Mouse (Mus musculus) lung, adult 2 months (tissue): ENCODE results near the gene Gas6. TPM values are rescaled to one million over a fixed set of nuclear protein-coding genes. Genes with fewer than 3 reads are reported as not detected.
A peak's percentile ranks its signal among the peaks of the same experiment; 100 is the strongest.

Experiments
- DNase-seq: peaks from one replicate; pipeline ENCODE4 v3.0.0; 2022
- H3K4me1 ChIP-seq: fragments of 200-500 bp; 2 replicates; pipeline ENCODE4 v1.6.1; 2011; ENCODE audit warnings: low read length; ENCODE audit not compliant: control insufficient read depth, insufficient read depth
- H3K4me3 ChIP-seq: fragments of 200-500 bp; replicated peaks from 2 replicates; pipeline ENCODE3; 2011; ENCODE audit warnings: low read depth, mild to moderate bottlenecking, control low read depth, low read length; ENCODE audit errors: extremely low read depth
- CTCF ChIP-seq: fragments of 200-500 bp; IDR thresholded peaks from 2 replicates; pipeline ENCODE4 v1.5.1; 2011; ENCODE audit warnings: mild to moderate bottlenecking, low read length, control low read depth; ENCODE audit not compliant: insufficient read depth
- POLR2A ChIP-seq: fragments of 200-500 bp; IDR thresholded peaks from 2 replicates; pipeline ENCODE4 v1.6.1; 2011; ENCODE audit warnings: low read depth, mild to moderate bottlenecking, control low read depth, low read length, borderline replicate concordance; ENCODE audit errors: extremely low read depth
- WGBS: fragments of 180-500 bp; shearing (Covaris S2); methylation state at CpG from one replicate; pipeline ENCODE4 v1.1.7; 2018; 5-methylcytosine and 5-hydroxymethylcytosine counted together
- polyA plus RNA-seq: library from polyadenylated mRNA; depleted of rRNA; stranded (reverse); fragments of >200 nt; gene quantifications from 2 replicates; pipeline ENCODE4 v1.2.3, GENCODE M21; 2012; rRNA removed

The Gas6 gene
- 245 and 264 TPM in 2 replicates for polyA plus RNA-seq

- DNase-seq: peak; percentile 62
- Histone ChIP-seq H3K4me3 (peak within 1 kb of the TSS; percentile 70), H3K4me1 (peaks cover 21% of the 10 kb centered on the region)
- WGBS: 3% methylated on average over 61 of the region's 64 CpGs
- TF ChIP-seq CTCF (no peak), POLR2A (peak; percentile 83; the same call in 1 of the 2 replicates)
Observed at GRCm38 (mm10) chr8:13493858-13494631, at the start of gene Gas6. Gas6 (minus strand) TSS chr8:13494490.

- TF ChIP-seq POLR2A (no peak), CTCF (no peak)
- DNase-seq: no peak
- WGBS: 74% methylated on average over 5 of the region's 5 CpGs
- no peak overlapping the region for H3K4me3 ChIP-seq
- peaks cover 2% of the 10 kb centered on the region; the same call in 1 of the 2 replicates for H3K4me1 ChIP-seq
Observed at GRCm38 (mm10) chr8:13541526-13541925, 47.2 kb upstream of the Gas6 start.

GRCm38 (mm10) chr8:13540122-13540521 is 45.8 kb upstream of the Gas6 start:
- 70% methylated on average over 5 of the region's 5 CpGs for WGBS
- TF ChIP-seq CTCF: no peak
- TF ChIP-seq POLR2A: no peak
- no peak overlapping the region for H3K4me3 ChIP-seq
- DNase-seq: no peak
- peaks cover 2% of the 10 kb centered on the region; the same call in 1 of the 2 replicates for H3K4me1 ChIP-seq

- peak; percentile 65 for DNase-seq
- TF ChIP-seq CTCF: peak; percentile 22; the same call in 1 of the 2 replicates
- no peak for TF ChIP-seq POLR2A
- H3K4me1 ChIP-seq: peaks cover 2% of the 10 kb centered on the region; the same call in 1 of the 2 replicates
- H3K4me3 ChIP-seq: no peak overlapping the region
- 32% methylated on average over 6 of the region's 6 CpGs for WGBS
Observed at GRCm38 (mm10) chr8:13538821-13539220, 44.5 kb upstream of the Gas6 start.

GRCm38 (mm10) chr8:13537102-13537501 is 42.8 kb upstream of the Gas6 start:
- TF ChIP-seq POLR2A: no peak
- no peak for TF ChIP-seq CTCF
- DNase-seq: no peak
- H3K4me3 ChIP-seq: no peak overlapping the region
- H3K4me1 ChIP-seq: peaks cover 2% of the 10 kb centered on the region; the same call in 1 of the 2 replicates
- WGBS: 66% methylated on average over 2 of the region's 2 CpGs

- H3K4me1 ChIP-seq: peaks cover 30% of the 10 kb centered on the region
Observed at GRCm38 (mm10) chr8:13533123-13533522, 38.8 kb upstream of the Gas6 start.

GRCm38 (mm10) chr8:13531602-13532171 is 37.4 kb upstream of the Gas6 start:
- no peak overlapping the region for H3K4me3 ChIP-seq
- H3K4me1 ChIP-seq: peaks cover 30% of the 10 kb centered on the region
- no peak for TF ChIP-seq CTCF
- no peak for TF ChIP-seq POLR2A
- no peak for DNase-seq
- WGBS: 32% methylated on average over 9 of the region's 9 CpGs

More at GRCm38 (mm10) chr8:13533123-13533522, 38.8 kb upstream of the Gas6 start:
- no peak overlapping the region for H3K4me3 ChIP-seq
- TF ChIP-seq POLR2A (no peak), CTCF (no peak)
- WGBS: 37% methylated on average over 8 of the region's 8 CpGs
- no peak for DNase-seq

- Histone ChIP-seq H3K4me3 (no peak overlapping the region), H3K4me1 (peaks cover 30% of the 10 kb centered on the region)
- TF ChIP-seq CTCF (no peak), POLR2A (no peak)
- WGBS: 6% methylated on average over 5 of the region's 5 CpGs
- DNase-seq: peak; percentile 76
Observed at GRCm38 (mm10) chr8:13530941-13531340, 36.7 kb upstream of the Gas6 start.

- TF ChIP-seq CTCF: no peak
- no peak for TF ChIP-seq POLR2A
- Histone ChIP-seq H3K4me3 (no peak overlapping the region), H3K4me1 (peaks cover 30% of the 10 kb centered on the region)
- DNase-seq: no peak
- WGBS: 58% methylated on average over 3 of the region's 3 CpGs
Observed at GRCm38 (mm10) chr8:13530401-13530800, 36.1 kb upstream of the Gas6 start.

- TF ChIP-seq POLR2A (no peak), CTCF (no peak)
- H3K4me1 ChIP-seq: peaks cover 30% of the 10 kb centered on the region
- DNase-seq: peak; percentile 67
- H3K4me3 ChIP-seq: no peak overlapping the region
- 28% methylated on average over 7 of the region's 7 CpGs for WGBS
Observed at GRCm38 (mm10) chr8:13529891-13530316, 35.6 kb upstream of the Gas6 start.
